In genomic region chr10:128908778-128909448, GRCm38 (mm10) we compare ENCODE assay signal across 8 mouse cellular contexts. TPM values are rescaled to one million over a fixed set of nuclear protein-coding genes. Genes with fewer than 3 reads are reported as not detected.
A peak's percentile ranks its signal among the peaks of the same experiment; 100 is the strongest.
DNase-seq lines count a peak whose midpoint lies in the region; ATAC-seq and TF ChIP-seq lines count a peak whose summit lies in the region.

No protein-coding gene starts in this region.

- intact Hi-C loops in left cerebral cortex, postnatal 14 days (cut with DNase I), result no loop called here

- H3K9me3 ChIP-seq in hindbrain, embryonic 13.5 days, result no peaks in the 10 kb centered on the region
- H3K9me3 ChIP-seq in liver, embryonic 11.5 days (ENCODE audit: control insufficient read depth, low read length), result no peaks in the 10 kb centered on the region
- H3K9me3 ChIP-seq in stomach, embryonic 16.5 days (replicated peaks; ENCODE audit: control insufficient read depth, low read length), result no peaks in the 10 kb centered on the region

- peak overlapping the region; percentile 37; the same call in 1 of the 2 replicates for H3K27ac ChIP-seq in thymus, adult 2 months (ENCODE audit: control insufficient read depth, insufficient read depth, low read length)
- 0 out of 2 replicates have a peak overlapping the region, but pooled peaks have one; percentile 64 for H3K27ac ChIP-seq in hindbrain, embryonic 13.5 days
- no peak overlapping the region for H3K27ac ChIP-seq in liver, embryonic 11.5 days (ENCODE audit: low read depth, low read length)
- peak overlapping the region; percentile 93 for H3K27ac ChIP-seq in stomach, embryonic 16.5 days (ENCODE audit: low read length)

- no peak for TF ChIP-seq POLR2A in thymus, adult 2 months (IDR thresholded peaks at IDR 0.05; ENCODE audit: control insufficient read depth, extremely low read depth, insufficient read depth, low read length, poor library complexity)

- no peak for DNase-seq in thymus, adult 2 months
- DNase-seq in thymus, postnatal 14 days, result no peak
- no peak for DNase-seq in liver, embryonic 11.5 days (ENCODE audit: low spot score)
- DNase-seq in adrenal gland, postnatal 14 days, result no peak
- no peak for DNase-seq in left cerebral cortex, postnatal 14 days (ENCODE audit: low spot score in 2 of 2)
- DNase-seq in ovary, postnatal 10 days (ENCODE audit: low spot score), result no peak

- peaks cover 4% of the 10 kb centered on the region for H3K4me1 ChIP-seq in thymus, adult 2 months (replicated peaks; ENCODE audit: control insufficient read depth, insufficient read depth, low read length)
- H3K4me1 ChIP-seq in hindbrain, embryonic 13.5 days (replicated peaks), result peaks cover 30% of the 10 kb centered on the region
- peaks cover 5% of the 10 kb centered on the region for H3K4me1 ChIP-seq in liver, embryonic 11.5 days (replicated peaks; ENCODE audit: control insufficient read depth, insufficient read depth, low read length)
- peaks cover 9% of the 10 kb centered on the region for H3K4me1 ChIP-seq in stomach, embryonic 16.5 days (ENCODE audit: control insufficient read depth, insufficient read depth, low read length)

- TF ChIP-seq CTCF in thymus, adult 2 months (IDR thresholded peaks at IDR 0.05; ENCODE audit: borderline replicate concordance, control insufficient read depth, extremely low read depth, insufficient read depth, low read length, poor library complexity), result no peak

- H3K4me3 ChIP-seq in thymus, adult 2 months (ENCODE audit: control insufficient read depth, insufficient read depth, low read length), result no peak overlapping the region
- H3K4me3 ChIP-seq in hindbrain, embryonic 13.5 days, result peak overlapping the region; percentile 72
- H3K4me3 ChIP-seq in liver, embryonic 11.5 days (ENCODE audit: low read depth, low read length), result peak overlapping the region; percentile 71
- H3K4me3 ChIP-seq in stomach, embryonic 16.5 days (replicated peaks; ENCODE audit: low read length), result peak overlapping the region; percentile 86

- peak overlapping the region; percentile 86; the same call in 1 of the 2 replicates for H3K9ac ChIP-seq in hindbrain, embryonic 13.5 days
- peak overlapping the region; percentile 65 for H3K9ac ChIP-seq in liver, embryonic 11.5 days (ENCODE audit: low read depth, low read length)
- peak overlapping the region; percentile 97 for H3K9ac ChIP-seq in stomach, embryonic 16.5 days (ENCODE audit: low read length)

- 81% methylated on average over 13 of the region's 13 CpGs for WGBS in thymus, adult 2 months
- 59% methylated on average over 13 of the region's 13 CpGs for WGBS in hindbrain, embryonic 13.5 days
- WGBS in liver, embryonic 11.5 days, result 68% methylated on average over 13 of the region's 13 CpGs
- WGBS in stomach, embryonic 16.5 days, result 48% methylated on average over 13 of the region's 13 CpGs

- peaks cover 26% of the 10 kb centered on the region for H3K27me3 ChIP-seq in thymus, adult 2 months (ENCODE audit: control insufficient read depth, insufficient read depth, low read length)
- peaks cover 17% of the 10 kb centered on the region; the same call in 1 of the 2 replicates for H3K27me3 ChIP-seq in hindbrain, embryonic 13.5 days
- H3K27me3 ChIP-seq in liver, embryonic 11.5 days (replicated peaks; ENCODE audit: control insufficient read depth, insufficient read depth, low read length), result peaks cover 3% of the 10 kb centered on the region; the same call in 1 of the 2 replicates
- no peaks in the 10 kb centered on the region for H3K27me3 ChIP-seq in stomach, embryonic 16.5 days (ENCODE audit: control insufficient read depth, insufficient read depth, low read length)

- no peaks in the 10 kb centered on the region for H3K36me3 ChIP-seq in thymus, adult 2 months (ENCODE audit: control insufficient read depth, insufficient read depth, low read length)
- H3K36me3 ChIP-seq in hindbrain, embryonic 13.5 days, result no peaks in the 10 kb centered on the region
- H3K36me3 ChIP-seq in liver, embryonic 11.5 days (ENCODE audit: control insufficient read depth, insufficient read depth, low read length), result peaks cover 3% of the 10 kb centered on the region; the same call in 1 of the 2 replicates
- H3K36me3 ChIP-seq in stomach, embryonic 16.5 days (ENCODE audit: control insufficient read depth, insufficient read depth, low read length), result no peaks in the 10 kb centered on the region

- H3K4me2 ChIP-seq in hindbrain, embryonic 13.5 days, result peak overlapping the region; percentile 76
- H3K4me2 ChIP-seq in liver, embryonic 11.5 days, result peak overlapping the region; percentile 86
- peak overlapping the region; percentile 61 for H3K4me2 ChIP-seq in stomach, embryonic 16.5 days (ENCODE audit: low read depth, low read length)

- no peak for ATAC-seq in hindbrain, embryonic 13.5 days (ENCODE audit: low FRiP score)
- ATAC-seq in liver, embryonic 11.5 days (replicated peaks; ENCODE audit: low FRiP score), result no peak
- no peak for ATAC-seq in stomach, embryonic 16.5 days (ENCODE audit: insufficient read depth, low FRiP score)

RNA-seq across cellular contexts. Expression of gene Cd63, which starts 8.1 kb away (rescaled TPM):
- 43.9 and 62.1 TPM in 2 replicates for polyA plus RNA-seq in thymus, adult 2 months (2012; rRNA removed)
- 198 and 229 TPM in 2 replicates for polyA plus RNA-seq in hindbrain, embryonic 13.5 days (2015; fragmentation: Nextera tagmentation; extraction: Ambion mirVana)
- polyA plus RNA-seq in liver, embryonic 11.5 days (2014; fragmentation: Nextera tagmentation; extraction: Ambion mirVana), result 193 and 198 TPM in 2 replicates
- 756 and 798 TPM in 2 replicates for polyA plus RNA-seq in stomach, embryonic 16.5 days (2015; fragmentation: Nextera tagmentation; extraction: Ambion mirVana)
- total RNA-seq in adrenal gland, postnatal 14 days (2021), result 217 and 234 TPM in 2 replicates
- 10 to 100 TPM; 55.4 to 61.0 TPM for total RNA-seq in left cerebral cortex, postnatal 14 days (2021)

RNA-seq across cellular contexts. Expression of gene Rdh5, which starts 13.8 kb away (rescaled TPM):
- polyA plus RNA-seq in thymus, adult 2 months (2012; rRNA removed), result 14.0 and 21.8 TPM in 2 replicates
- 16.6 and 19.3 TPM in 2 replicates for polyA plus RNA-seq in hindbrain, embryonic 13.5 days (2015; fragmentation: Nextera tagmentation; extraction: Ambion mirVana)
- polyA plus RNA-seq in liver, embryonic 11.5 days (2014; fragmentation: Nextera tagmentation; extraction: Ambion mirVana), result 11.1 and 13.1 TPM in 2 replicates
- polyA plus RNA-seq in stomach, embryonic 16.5 days (2015; fragmentation: Nextera tagmentation; extraction: Ambion mirVana), result 16.6 and 18.7 TPM in 2 replicates
- total RNA-seq in adrenal gland, postnatal 14 days (2021), result 10.9 and 15.5 TPM in 2 replicates
- total RNA-seq in left cerebral cortex, postnatal 14 days (2021), result 1 to 10 TPM; 4.8 to 5.1 TPM

RNA-seq across cellular contexts. Expression of gene Bloc1s1, which starts 14.9 kb away (rescaled TPM):
- 137 and 173 TPM in 2 replicates for polyA plus RNA-seq in thymus, adult 2 months (2012; rRNA removed)
- polyA plus RNA-seq in hindbrain, embryonic 13.5 days (2015; fragmentation: Nextera tagmentation; extraction: Ambion mirVana), result 281 and 286 TPM in 2 replicates
- polyA plus RNA-seq in liver, embryonic 11.5 days (2014; fragmentation: Nextera tagmentation; extraction: Ambion mirVana), result 128 and 140 TPM in 2 replicates
- 194 and 206 TPM in 2 replicates for polyA plus RNA-seq in stomach, embryonic 16.5 days (2015; fragmentation: Nextera tagmentation; extraction: Ambion mirVana)
- total RNA-seq in adrenal gland, postnatal 14 days (2021), result 220 TPM in 2 replicates
- 10 to 100 TPM; 71.5 to 78.7 TPM for total RNA-seq in left cerebral cortex, postnatal 14 days (2021)

RNA-seq across cellular contexts. Expression of gene Gdf11, which starts 17.4 kb away (rescaled TPM):
- polyA plus RNA-seq in thymus, adult 2 months (2012; rRNA removed), result 5.6 and 5.8 TPM in 2 replicates
- polyA plus RNA-seq in hindbrain, embryonic 13.5 days (2015; fragmentation: Nextera tagmentation; extraction: Ambion mirVana), result 10.2 and 10.3 TPM in 2 replicates
- polyA plus RNA-seq in liver, embryonic 11.5 days (2014; fragmentation: Nextera tagmentation; extraction: Ambion mirVana), result 3.3 and 3.5 TPM in 2 replicates
- polyA plus RNA-seq in stomach, embryonic 16.5 days (2015; fragmentation: Nextera tagmentation; extraction: Ambion mirVana), result 2.8 and 2.9 TPM in 2 replicates
- 3.0 and 3.9 TPM in 2 replicates for total RNA-seq in adrenal gland, postnatal 14 days (2021)
- 10 to 100 TPM; 11.6 to 15.7 TPM for total RNA-seq in left cerebral cortex, postnatal 14 days (2021)

RNA-seq across cellular contexts. Expression of gene Itga7, which starts 24.7 kb away (rescaled TPM):
- 5.9 and 14.5 TPM in 2 replicates for polyA plus RNA-seq in thymus, adult 2 months (2012; rRNA removed)
- polyA plus RNA-seq in hindbrain, embryonic 13.5 days (2015; fragmentation: Nextera tagmentation; extraction: Ambion mirVana), result 5.2 and 6.3 TPM in 2 replicates
- 0.14 and 0.21 TPM in 2 replicates for polyA plus RNA-seq in liver, embryonic 11.5 days (2014; fragmentation: Nextera tagmentation; extraction: Ambion mirVana)
- polyA plus RNA-seq in stomach, embryonic 16.5 days (2015; fragmentation: Nextera tagmentation; extraction: Ambion mirVana), result 7.9 and 12.4 TPM in 2 replicates
- total RNA-seq in adrenal gland, postnatal 14 days (2021), result 18.7 and 19.0 TPM in 2 replicates
- 10 to 100 TPM; 15.6 to 17.6 TPM for total RNA-seq in left cerebral cortex, postnatal 14 days (2021)
